Mouse (Mus musculus): Measurements from ENCODE around the gene Lipe.

- TF ChIP-seq CTCF (IDR thresholded peaks at IDR 0.05; ENCODE audit: insufficient read depth, low read length) = no peak
- no peak for TF ChIP-seq POLR2A (IDR thresholded peaks at IDR 0.05; ENCODE audit: borderline replicate concordance, extremely low read depth, low read depth, low read length)
Measured at GRCm38 (mm10) chr7:25358721-25359206, 39.7 kb downstream of the Lipe start.
